Mouse (Mus musculus) left cerebral cortex, postnatal 4 days (tissue): Measurements from ENCODE around the gene Kat14. TPM values are rescaled to one million over a fixed set of nuclear protein-coding genes. Genes with fewer than 3 reads are reported as not detected.
"Not testable (repeated sequence)": the region's sequence is repeated elsewhere in the genome, so short reads cannot be mapped to it uniquely, and the experiment has no call there.

Experiments used
- DNase-seq: peaks from one replicate; pipeline ENCODE4 v3.0.0-alpha.2; 2022
- intact Hi-C: fragments of 180-260 bp; cut with DNase I; formaldehyde crosslinking; loops from one replicate; pipeline ENCODE4 v1.15.1; 2025
- total RNA-seq, 2 experiments: library from RNA; stranded (reverse); gene quantifications; 2 replicates each; pipeline ENCODE4 v1.2.3; 2021

Kat14 gene
- total RNA-seq: 10 to 100 TPM; 21.2 to 24.1 TPM

DNA sequence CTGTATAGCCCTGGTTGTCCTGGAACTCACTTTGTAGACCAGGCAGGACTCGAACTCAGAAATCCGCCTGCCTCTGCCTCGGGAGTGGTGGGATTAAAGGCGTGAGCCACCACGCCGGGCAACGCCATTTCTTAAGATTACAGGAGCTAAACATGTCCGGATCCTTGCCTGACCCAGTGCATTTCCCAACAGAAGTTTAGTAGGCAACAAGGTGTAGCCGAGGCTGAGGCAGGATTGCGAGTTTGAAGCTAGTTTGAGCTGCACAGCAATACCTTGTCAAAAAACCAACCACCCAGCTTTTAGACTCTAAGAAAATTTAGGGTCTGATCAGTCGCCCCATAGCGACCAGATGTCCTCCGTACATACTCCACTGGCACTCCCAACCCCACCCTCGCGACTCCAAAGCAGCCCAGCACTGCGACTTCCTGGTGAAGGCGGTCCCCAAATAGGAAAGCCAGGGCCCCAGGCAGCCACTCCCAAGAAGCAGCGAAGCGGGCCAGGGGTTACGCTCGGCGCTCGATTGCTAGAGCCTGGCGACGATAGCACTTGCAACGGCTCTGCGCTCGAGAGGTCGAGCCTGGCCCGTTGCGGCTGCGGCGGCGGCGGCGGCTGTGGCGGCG is at the start of gene Kat14, which contains the start of gene Pet117:
Gene Kat14, plus strand, starts transcription at position 584 of the 620 bp plus-strand sequence.
Gene Pet117, plus strand, starts transcription at position 597 of the 620 bp plus-strand sequence.
- intact Hi-C loops: no loop called here
- DNase-seq: peak; percentile 94

DNA sequence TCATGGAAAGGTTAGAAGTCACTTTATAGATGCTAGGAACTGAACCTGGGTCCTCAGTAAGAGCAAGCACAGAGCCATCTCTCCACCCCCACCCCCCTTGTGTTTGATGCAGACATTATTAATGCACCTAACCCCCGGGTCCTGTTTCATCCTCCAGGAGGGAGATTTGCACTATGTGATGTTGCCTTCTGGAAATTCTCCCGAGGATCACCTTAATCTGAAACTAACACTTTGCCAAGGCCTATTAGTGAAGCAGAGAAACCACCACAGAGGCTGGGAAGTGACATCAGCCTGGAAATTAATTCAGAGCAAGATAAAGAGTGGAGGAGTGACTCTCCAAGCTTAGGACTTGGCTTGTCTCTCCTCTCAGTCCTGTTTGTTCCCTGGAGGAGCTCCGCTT is 44.6 kb upstream of the Kat14 start:
- intact Hi-C loops: no loop called here

GRCm38 (mm10) chr2:144329451-144329850 is 39.3 kb upstream of the Kat14 start:
- DNase-seq: no peak
- intact Hi-C loops: no loop called here

More for the DNA sequence above, 44.6 kb upstream of the Kat14 start:
- no peak for DNase-seq

DNA sequence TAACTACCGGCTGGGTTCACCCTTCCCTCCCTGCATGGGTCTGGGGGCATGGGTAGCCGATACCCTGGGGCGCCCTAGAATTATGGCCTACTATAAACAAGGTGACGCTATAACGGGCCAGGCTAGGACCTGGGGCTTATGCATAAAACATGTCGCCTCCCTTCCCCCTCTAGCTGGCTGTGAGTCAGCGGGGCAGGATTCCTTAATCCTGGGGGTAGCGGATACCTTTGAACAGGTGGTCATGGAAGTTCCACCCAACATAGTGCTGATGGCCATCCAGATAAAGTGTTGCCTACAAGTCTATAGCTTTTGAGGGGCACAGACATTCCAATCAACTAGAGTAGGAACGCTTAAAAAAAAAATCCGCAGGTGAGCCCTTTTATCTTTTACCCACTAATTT is 38.8 kb upstream of the Kat14 start:
- intact Hi-C loops: no loop called here
- no peak for DNase-seq

GRCm38 (mm10) chr2:144330352-144330959 is 38.3 kb upstream of the Kat14 start:
- DNase-seq: no peak
- intact Hi-C loops: no loop called here

- intact Hi-C loops: no loop called here
- peak; percentile 7 for DNase-seq
These were observed 37.8 kb upstream of the Kat14 start for GRCm38 (mm10) chr2:144330960-144331371.

- intact Hi-C loops: no loop called here
- DNase-seq: peak; percentile 6
These were observed 37.1 kb upstream of the Kat14 start, which contains the start of gene Ovol2 for GRCm38 (mm10) chr2:144331401-144332302. Ovol2 (minus strand) TSS chr2:144332146.

DNA sequence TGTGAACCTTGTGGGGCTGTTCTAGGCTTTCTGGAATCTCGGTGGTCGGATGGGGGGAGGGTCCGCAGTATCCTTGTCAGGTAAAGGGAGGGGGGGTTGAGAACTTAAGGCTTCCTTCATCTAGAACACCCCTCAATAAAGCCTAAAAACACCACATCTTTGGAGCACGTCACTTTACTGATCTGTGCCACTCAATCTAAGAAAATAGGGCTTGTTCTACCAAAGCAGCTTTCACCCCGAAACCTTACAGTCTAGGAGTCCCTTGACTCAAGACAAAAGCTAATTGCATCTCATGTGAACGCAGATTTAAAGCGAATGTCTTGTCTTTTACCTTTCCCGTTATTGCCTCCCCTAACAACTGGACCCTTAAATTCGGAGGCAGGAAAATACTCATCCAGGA is 36.3 kb upstream of the Kat14 start:
- intact Hi-C loops: no loop called here
- DNase-seq: no peak

- intact Hi-C loops: no loop called here
These were observed 35.5 kb upstream of the Kat14 start for GRCm38 (mm10) chr2:144333138-144333842.

GRCm38 (mm10) chr2:144337230-144337629 is 31.6 kb upstream of the Kat14 start:
- DNase-seq: no peak
- intact Hi-C loops: no loop called here

More at GRCm38 (mm10) chr2:144333138-144333842, 35.5 kb upstream of the Kat14 start:
- DNase-seq: no peak

GRCm38 (mm10) chr2:144337701-144338100 is 31.1 kb upstream of the Kat14 start:
- DNase-seq: no peak
- intact Hi-C loops: no loop called here

- DNase-seq, intact Hi-C loops: not testable (repeated sequence)
These were observed 30.6 kb upstream of the Kat14 start for GRCm38 (mm10) chr2:144338149-144338548.

GRCm38 (mm10) chr2:144343158-144343557 is 25.6 kb upstream of the Kat14 start:
- no peak for DNase-seq
- intact Hi-C loops: no loop called here

GRCm38 (mm10) chr2:144348525-144348924 is 20.3 kb upstream of the Kat14 start:
- DNase-seq: no peak
- intact Hi-C loops: no loop called here

GRCm38 (mm10) chr2:144352843-144353242 is 15.9 kb upstream of the Kat14 start:
- intact Hi-C loops: no loop called here

GRCm38 (mm10) chr2:144369020-144369421 is 238 bp downstream of the Kat14 start:
- intact Hi-C loops: no loop called here
- peak; percentile 69 for DNase-seq

More at GRCm38 (mm10) chr2:144352843-144353242, 15.9 kb upstream of the Kat14 start:
- DNase-seq: no peak

- intact Hi-C loops: no loop called here
- DNase-seq: no peak
These were observed 728 bp downstream of the Kat14 start for GRCm38 (mm10) chr2:144369511-144369910.

DNA sequence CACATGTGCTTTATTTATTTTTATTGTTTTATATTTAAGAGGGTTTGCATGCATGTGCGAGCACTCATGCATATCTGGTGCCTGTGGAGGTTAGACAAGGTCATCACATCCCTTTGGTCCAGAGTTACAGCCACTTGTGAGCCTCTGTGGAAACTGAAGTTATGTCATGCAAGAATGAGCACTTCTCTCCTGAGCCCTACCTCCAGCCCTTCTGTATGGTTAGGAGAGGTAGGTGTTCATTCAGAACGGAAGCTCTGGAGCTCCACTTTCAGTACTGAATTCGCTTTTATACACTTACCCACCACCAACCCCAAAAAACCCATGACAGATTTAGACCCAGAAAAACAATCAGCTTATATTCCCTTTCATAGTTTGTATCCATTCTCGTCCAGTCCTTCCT is 2.8 kb downstream of the Kat14 start:
- intact Hi-C loops: no loop called here

GRCm38 (mm10) chr2:144373063-144373462 is 4.3 kb downstream of the Kat14 start:
- no peak for DNase-seq
- intact Hi-C loops: no loop called here

More for the DNA sequence above, 2.8 kb downstream of the Kat14 start:
- no peak for DNase-seq

DNA sequence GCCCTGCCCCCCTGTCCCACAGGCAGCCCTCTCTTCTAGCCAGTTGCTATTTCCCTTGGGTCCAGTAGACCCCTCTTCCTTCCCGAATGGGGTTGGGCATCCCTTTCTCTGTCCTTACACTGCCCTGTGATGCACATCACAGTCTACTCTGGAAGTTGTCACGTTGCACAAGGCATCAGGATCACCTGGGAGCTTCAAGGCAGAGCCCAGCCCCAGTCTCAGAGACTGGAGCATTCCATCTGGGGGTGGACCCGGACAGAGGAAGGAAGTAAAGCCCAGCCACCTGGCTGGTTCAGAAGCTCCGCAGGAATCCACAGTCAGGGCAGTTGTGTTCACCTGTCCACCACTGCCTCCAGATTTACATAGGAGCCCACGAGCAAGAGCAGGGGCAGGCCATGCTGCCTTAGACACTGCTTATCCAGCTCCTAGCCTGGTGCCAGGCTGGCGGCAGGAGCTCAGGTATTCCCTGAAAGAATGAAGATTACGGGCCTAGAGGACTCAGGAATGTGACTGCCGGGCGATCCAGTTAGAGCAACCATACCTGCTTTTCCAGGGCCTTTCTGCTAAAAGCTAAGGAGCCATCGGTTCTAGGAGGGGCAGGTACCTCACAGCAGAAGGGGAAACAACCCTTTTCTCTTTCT is 6.4 kb downstream of the Kat14 start:
- intact Hi-C loops: no loop called here
- DNase-seq: no peak
